Mouse (Mus musculus) ovary, postnatal 36 days (tissue): ENCODE data around the gene Orc3.

ENCODE experiments used
- DNase-seq: peaks from one replicate; pipeline ENCODE4 v3.0.0; 2022; ENCODE audit warnings: low spot score, mixed read lengths

The Orc3 gene

GRCm38 (mm10) chr4:34614630-34615094, at the start of gene Orc3, which contains the start of gene Rars2:
Gene Orc3, minus strand, starts transcription at chr4:34614944.
Gene Rars2, plus strand, starts transcription at chr4:34614957.
- DNase-seq = peak; percentile 92

GRCm38 (mm10) chr4:34661927-34662326, 47.2 kb upstream of the Orc3 start:
- DNase-seq = no peak

- DNase-seq = no peak
Observed at GRCm38 (mm10) chr4:34661514-34661913, 46.8 kb upstream of the Orc3 start.

GRCm38 (mm10) chr4:34659012-34659411, 44.3 kb upstream of the Orc3 start:
- no peak for DNase-seq

GRCm38 (mm10) chr4:34656101-34656500, 41.4 kb upstream of the Orc3 start:
- DNase-seq = no peak

GRCm38 (mm10) chr4:34653179-34653578, 38.4 kb upstream of the Orc3 start:
- no peak for DNase-seq

- no peak for DNase-seq
Observed at GRCm38 (mm10) chr4:34644779-34645178, 30.0 kb upstream of the Orc3 start.

GRCm38 (mm10) chr4:34640731-34641130, 26.0 kb upstream of the Orc3 start:
- DNase-seq = no peak

- no peak for DNase-seq
Observed at GRCm38 (mm10) chr4:34639745-34640364, 25.1 kb upstream of the Orc3 start.

- no peak for DNase-seq
Observed at GRCm38 (mm10) chr4:34637851-34638250, 23.1 kb upstream of the Orc3 start.

GRCm38 (mm10) chr4:34637386-34637785, 22.6 kb upstream of the Orc3 start:
- DNase-seq = no peak

GRCm38 (mm10) chr4:34636036-34636435, 21.3 kb upstream of the Orc3 start:
- DNase-seq = no peak

- DNase-seq = no peak
Observed at GRCm38 (mm10) chr4:34634129-34634528, 19.4 kb upstream of the Orc3 start.

GRCm38 (mm10) chr4:34629956-34630355, 15.2 kb upstream of the Orc3 start:
- DNase-seq = no peak

- no peak for DNase-seq
Observed at GRCm38 (mm10) chr4:34626401-34626800, 11.7 kb upstream of the Orc3 start.

- DNase-seq = no peak
Observed at GRCm38 (mm10) chr4:34625556-34625955, 10.8 kb upstream of the Orc3 start.

GRCm38 (mm10) chr4:34616146-34616545, 1.4 kb upstream of the Orc3 start:
- no peak for DNase-seq

- DNase-seq = no peak
Observed at GRCm38 (mm10) chr4:34615303-34615702, 559 bp upstream of the Orc3 start.

- DNase-seq = no peak
Observed at GRCm38 (mm10) chr4:34613571-34614145, 1.1 kb downstream of the Orc3 start.

- DNase-seq = no peak
Observed at GRCm38 (mm10) chr4:34606658-34607057, 8.1 kb downstream of the Orc3 start.

GRCm38 (mm10) chr4:34603123-34603522, 11.6 kb downstream of the Orc3 start:
- DNase-seq = no peak

GRCm38 (mm10) chr4:34584871-34585607, 29.7 kb downstream of the Orc3 start:
- DNase-seq = no peak

GRCm38 (mm10) chr4:34583427-34583826, 31.3 kb downstream of the Orc3 start:
- no peak for DNase-seq
